Mouse (Mus musculus): ENCODE data around the gene Itpkc.

- TF ChIP-seq ZNF384 (IDR thresholded peaks at IDR 0.05; ENCODE audit: low read depth, low read length) (no peak), HCFC1 (IDR thresholded peaks at IDR 0.05; ENCODE audit: borderline replicate concordance, insufficient read depth, low read length) (no peak), ZC3H11A (IDR thresholded peaks at IDR 0.05; ENCODE audit: borderline replicate concordance, low read depth, low read length) (no peak)
These were observed 9.9 kb downstream of the Itpkc start for GRCm38 (mm10) chr7:27218586-27218985.
